Mouse (Mus musculus) neural tube, embryonic 14.5 days (tissue): Measurements from ENCODE around the gene Becn1. TPM values are rescaled to one million over a fixed set of nuclear protein-coding genes. Genes with fewer than 3 reads are reported as not detected.

Source experiments
- ATAC-seq: fragments of 200-750 bp; cut with Nextera tagmentation; 2 replicates; pipeline ENCODE4 v1.8.0; 2017; ENCODE audit warnings: low read depth, mild to moderate bottlenecking, moderate TSS enrichment, moderate library complexity
- H3K27ac ChIP-seq: fragments of 300-500 bp; sonication (generic); 2 replicates; pipeline ENCODE4 v1.5.1; 2014; ENCODE audit warnings: low read depth, mild to moderate bottlenecking, control low read depth, low read length, moderate library complexity, mixed read lengths
- H3K27me3 ChIP-seq: fragments of 300-500 bp; sonication (generic); 2 replicates; pipeline ENCODE4 v1.6.1; 2014; ENCODE audit warnings: low read length; ENCODE audit not compliant: control insufficient read depth, insufficient read depth
- H3K36me3 ChIP-seq: fragments of 300-500 bp; sonication (generic); 2 replicates; pipeline ENCODE4 v1.6.1; 2014; ENCODE audit warnings: low read length, mixed read lengths; ENCODE audit not compliant: control insufficient read depth, insufficient read depth
- H3K4me1 ChIP-seq: fragments of 300-500 bp; sonication (generic); 2 replicates; pipeline ENCODE4 v1.6.1; 2014; ENCODE audit warnings: low read length; ENCODE audit not compliant: control insufficient read depth, insufficient read depth
- H3K4me2 ChIP-seq: fragments of 300-500 bp; sonication (generic); 2 replicates; pipeline ENCODE4 v1.6.1; 2014; ENCODE audit warnings: mild to moderate bottlenecking, low read depth, low read length, control low read depth
- H3K4me3 ChIP-seq: fragments of 300-500 bp; sonication (generic); 2 replicates; pipeline ENCODE4 v1.5.1; 2014; ENCODE audit warnings: low read depth, low read length, control low read depth, mixed read lengths
- H3K9ac ChIP-seq: fragments of 300-500 bp; sonication (generic); replicated peaks from 2 replicates; pipeline ENCODE4 v1.6.1; 2014; ENCODE audit warnings: low read depth, mild to moderate bottlenecking, control low read depth, low read length, mixed read lengths
- H3K9me3 ChIP-seq: fragments of 300-500 bp; sonication (generic); 2 replicates; pipeline ENCODE4 v1.6.1; 2016; ENCODE audit warnings: low read length; ENCODE audit not compliant: control insufficient read depth
- WGBS: fragments of 180-500 bp; shearing (Covaris S2); extraction: QIAGEN DNeasy Blood & Tissue Kit; methylation state at CpG from one replicate; pipeline ENCODE4 v1.1.7; 2014; 5-methylcytosine and 5-hydroxymethylcytosine counted together
- polyA plus RNA-seq: library from polyadenylated mRNA; unstranded; fragments of >200 nt; fragmentation: Nextera tagmentation; extraction: Ambion mirVana; gene quantifications from 2 replicates; pipeline ENCODE4 v1.2.1, GENCODE M21; 2014

Becn1 gene
- polyA plus RNA-seq, 1 experiment from 2014 or later: 178 TPM

- no peak overlapping the region for H3K4me2 ChIP-seq
- peaks cover 19% of the 10 kb centered on the region for H3K27me3 ChIP-seq
- peaks cover 14% of the 10 kb centered on the region; the same call in 1 of the 2 replicates for H3K4me1 ChIP-seq
- no peaks in the 10 kb centered on the region for H3K9me3 ChIP-seq
- H3K27ac ChIP-seq: no peak overlapping the region
- H3K4me3 ChIP-seq: no peak overlapping the region
- no peak for ATAC-seq
- no peak overlapping the region for H3K9ac ChIP-seq
- H3K36me3 ChIP-seq: no peaks in the 10 kb centered on the region
- 16% methylated on average over 3 of the region's 3 CpGs for WGBS
Measured at GRCm38 (mm10) chr11:101263989-101264280, 38.2 kb downstream of the Becn1 start.

- Histone ChIP-seq H3K27ac (no peak overlapping the region), H3K27me3 (peaks cover 19% of the 10 kb centered on the region), H3K4me2 (0 out of 2 replicates have a peak overlapping the region, but pooled peaks have one; percentile 15), H3K9me3 (no peaks in the 10 kb centered on the region), H3K36me3 (no peaks in the 10 kb centered on the region), H3K4me3 (no peak overlapping the region), H3K9ac (no peak overlapping the region), H3K4me1 (peaks cover 14% of the 10 kb centered on the region; the same call in 1 of the 2 replicates)
- 2% methylated on average over 32 of the region's 32 CpGs for WGBS
- ATAC-seq: no peak
Measured at GRCm38 (mm10) chr11:101263138-101263988, 38.7 kb downstream of the Becn1 start.

- Histone ChIP-seq H3K4me2 (peak overlapping the region; percentile 15; the same call in 1 of the 2 replicates), H3K36me3 (no peaks in the 10 kb centered on the region), H3K27ac (no peak overlapping the region; the same call in 1 of the 2 replicates), H3K9me3 (no peaks in the 10 kb centered on the region), H3K27me3 (peaks cover 19% of the 10 kb centered on the region), H3K4me3 (peak overlapping the region; percentile 10; the same call in 1 of the 2 replicates), H3K9ac (no peak overlapping the region), H3K4me1 (peaks cover 14% of the 10 kb centered on the region; the same call in 1 of the 2 replicates)
- WGBS: 1% methylated on average over 24 of the region's 24 CpGs
- ATAC-seq: no peak
Measured at GRCm38 (mm10) chr11:101262272-101262967, 39.7 kb downstream of the Becn1 start.

GRCm38 (mm10) chr11:101260826-101261380 lies 41.2 kb downstream of the Becn1 start:
- Histone ChIP-seq H3K4me1 (peaks cover 14% of the 10 kb centered on the region; the same call in 1 of the 2 replicates), H3K4me3 (peak overlapping the region; percentile 38), H3K36me3 (no peaks in the 10 kb centered on the region), H3K27ac (no peak overlapping the region), H3K9me3 (no peaks in the 10 kb centered on the region), H3K9ac (peak overlapping the region; percentile 66), H3K4me2 (peak overlapping the region; percentile 83), H3K27me3 (peaks cover 19% of the 10 kb centered on the region)
- ATAC-seq: peak; percentile 39; the same call in 1 of the 2 replicates
- under 1% methylated on average over 30 of the region's 30 CpGs for WGBS

GRCm38 (mm10) chr11:101259948-101260825 lies 41.9 kb downstream of the Becn1 start, which contains the start of gene Wnk4:
Gene Wnk4, plus strand, starts transcription at chr11:101260567.
- peak within 1 kb of the TSS; percentile 66 for H3K9ac ChIP-seq
- peak; percentile 68 for ATAC-seq
- no peaks in the 10 kb centered on the region for H3K36me3 ChIP-seq
- H3K4me1 ChIP-seq: peaks cover 13% of the 10 kb centered on the region; the same call in 1 of the 2 replicates
- H3K4me2 ChIP-seq: peak within 1 kb of the TSS; percentile 83
- H3K27ac ChIP-seq: no peak within 1 kb of the TSS
- H3K9me3 ChIP-seq: no peaks in the 10 kb centered on the region
- under 1% methylated on average over 35 of the region's 43 CpGs for WGBS
- peak within 1 kb of the TSS; percentile 38 for H3K4me3 ChIP-seq
- H3K27me3 ChIP-seq: peaks cover 19% of the 10 kb centered on the region

GRCm38 (mm10) chr11:101259261-101259712 lies 42.8 kb downstream of the Becn1 start:
- H3K36me3 ChIP-seq: no peaks in the 10 kb centered on the region
- peaks cover 17% of the 10 kb centered on the region for H3K27me3 ChIP-seq
- no peak overlapping the region for H3K27ac ChIP-seq
- 26% methylated on average over 6 of the region's 6 CpGs for WGBS
- H3K4me1 ChIP-seq: peaks cover 13% of the 10 kb centered on the region; the same call in 1 of the 2 replicates
- H3K9me3 ChIP-seq: no peaks in the 10 kb centered on the region
- peak; percentile 16; the same call in 1 of the 2 replicates for ATAC-seq
- H3K4me2 ChIP-seq: peak overlapping the region; percentile 83; the same call in 1 of the 2 replicates
- H3K4me3 ChIP-seq: no peak overlapping the region
- H3K9ac ChIP-seq: no peak overlapping the region

- H3K27me3 ChIP-seq: no peaks in the 10 kb centered on the region
- no peak overlapping the region for H3K4me2 ChIP-seq
- 92% methylated on average over 13 of the region's 13 CpGs for WGBS
- H3K27ac ChIP-seq: no peak overlapping the region
- H3K4me1 ChIP-seq: peaks cover 21% of the 10 kb centered on the region
- no peak overlapping the region for H3K9ac ChIP-seq
- no peaks in the 10 kb centered on the region for H3K36me3 ChIP-seq
- H3K9me3 ChIP-seq: no peaks in the 10 kb centered on the region
- no peak for ATAC-seq
- no peak overlapping the region for H3K4me3 ChIP-seq
Measured at GRCm38 (mm10) chr11:101255826-101256775, 46.0 kb downstream of the Becn1 start.
